ENCODE assay signal across 19 mouse cellular contexts in the genomic region with DNA sequence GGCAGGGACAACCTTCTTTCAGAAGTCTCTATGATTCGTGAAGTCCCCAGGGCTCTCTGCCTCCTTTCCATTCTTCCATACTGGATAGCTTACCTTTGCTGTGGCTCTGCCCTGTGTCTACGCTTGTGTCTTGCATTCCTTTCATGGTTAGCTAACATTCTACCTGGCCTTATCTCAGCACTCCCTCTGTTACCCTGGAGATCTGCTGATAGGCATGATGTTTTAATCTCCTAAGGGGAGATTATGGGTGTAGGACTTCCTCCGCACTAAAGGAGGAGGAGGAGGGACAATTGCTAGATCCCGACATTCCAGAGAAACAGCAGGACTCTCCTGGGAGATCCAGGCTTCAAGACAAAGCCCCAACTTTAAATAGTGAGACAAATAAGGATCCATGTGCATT.
A peak's percentile ranks its signal among the peaks of the same experiment; 100 is the strongest.
DNase-seq lines count a peak whose midpoint lies in the region; ATAC-seq and TF ChIP-seq lines count a peak whose summit lies in the region.
"Had no signal": no experiment of that assay in that cellular context is flagged by ENCODE, and none has a peak within 500 bp of the region (broad histone marks: within the 10 kb centered on the region; RNA-seq: fewer than 3 reads in every experiment).

No protein-coding gene starts in this region.

- no peak for ATAC-seq in embryonic facial prominence, embryonic 14.5 days (ENCODE audit: low read depth)
- no peak for ATAC-seq in kidney, embryonic 15.5 days (replicated peaks; ENCODE audit: low FRiP score)
- ATAC-seq in kidney, embryonic 14.5 days (ENCODE audit: low FRiP score, low TSS enrichment): no peak
- no peak for ATAC-seq in midbrain, embryonic 14.5 days (ENCODE audit: low FRiP score, low TSS enrichment)
- peak; percentile 78 for ATAC-seq in stomach, embryonic 14.5 days (ENCODE audit: insufficient number of reproducible peaks, insufficient read depth, low FRiP score, low read depth)
- ATAC-seq: forebrain, embryonic 16.5 days had no signal

- TF ChIP-seq POLR2A in cerebellum, adult 2 months (IDR thresholded peaks at IDR 0.05; ENCODE audit: borderline replicate concordance, insufficient read depth, low read length): no peak

- WGBS in embryonic facial prominence, embryonic 14.5 days: 45% methylated on average over 4 of the region's 4 CpGs
- WGBS in embryonic facial prominence, embryonic 10.5 days: 44% methylated on average over 4 of the region's 4 CpGs
- WGBS in kidney, embryonic 15.5 days: 62% methylated on average over 4 of the region's 4 CpGs
- 62% methylated on average over 4 of the region's 4 CpGs for WGBS in kidney, embryonic 14.5 days
- WGBS in midbrain, embryonic 10.5 days: 20% methylated on average over 4 of the region's 4 CpGs
- WGBS in midbrain, embryonic 14.5 days: 17% methylated on average over 4 of the region's 4 CpGs
- WGBS in stomach, embryonic 14.5 days: 50% methylated on average over 4 of the region's 4 CpGs
- WGBS in cerebellum, adult 2 months: 67% methylated on average over 4 of the region's 4 CpGs

- no peaks in the 10 kb centered on the region for H3K9me3 ChIP-seq in embryonic facial prominence, embryonic 14.5 days (ENCODE audit: control insufficient read depth, low read length)
- H3K9me3 ChIP-seq in embryonic facial prominence, embryonic 10.5 days: no peaks in the 10 kb centered on the region
- H3K9me3 ChIP-seq in kidney, embryonic 15.5 days (replicated peaks): no peaks in the 10 kb centered on the region
- no peaks in the 10 kb centered on the region for H3K9me3 ChIP-seq in kidney, embryonic 14.5 days (ENCODE audit: control insufficient read depth, low read length)
- no peaks in the 10 kb centered on the region for H3K9me3 ChIP-seq in midbrain, embryonic 10.5 days (replicated peaks)
- H3K9me3 ChIP-seq in midbrain, embryonic 14.5 days (ENCODE audit: control insufficient read depth, low read length): no peaks in the 10 kb centered on the region
- H3K9me3 ChIP-seq in stomach, embryonic 14.5 days (ENCODE audit: control insufficient read depth, low read depth, low read length): no peaks in the 10 kb centered on the region
- H3K9me3 ChIP-seq: embryonic facial prominence, embryonic 12.5 days; heart, embryonic 15.5 days; limb, embryonic 15.5 days; liver, embryonic 15.5 days; neural tube, embryonic 13.5 days had no signal

- TF ChIP-seq CTCF in cerebellum, adult 2 months (IDR thresholded peaks at IDR 0.05; ENCODE audit: borderline replicate concordance, insufficient read depth, low read depth, low read length): no peak

- no peak overlapping the region for H3K9ac ChIP-seq in embryonic facial prominence, embryonic 14.5 days (ENCODE audit: low read depth, low read length)
- H3K9ac ChIP-seq in kidney, embryonic 15.5 days: no peak overlapping the region
- no peak overlapping the region for H3K9ac ChIP-seq in kidney, embryonic 14.5 days (ENCODE audit: low read depth, low read length)
- no peak overlapping the region for H3K9ac ChIP-seq in midbrain, embryonic 14.5 days (replicated peaks; ENCODE audit: low read length)
- no peak overlapping the region for H3K9ac ChIP-seq in stomach, embryonic 14.5 days (replicated peaks; ENCODE audit: low read depth, low read length)
- H3K9ac ChIP-seq: embryonic facial prominence, embryonic 12.5 days; heart, embryonic 15.5 days; limb, embryonic 15.5 days; liver, embryonic 15.5 days; neural tube, embryonic 13.5 days had no signal

- H3K27me3 ChIP-seq in embryonic facial prominence, embryonic 14.5 days (replicated peaks; ENCODE audit: control insufficient read depth, insufficient read depth, low read length): no peaks in the 10 kb centered on the region
- H3K27me3 ChIP-seq in embryonic facial prominence, embryonic 10.5 days (replicated peaks; ENCODE audit: low read depth, poor library complexity, severe bottlenecking): no peaks in the 10 kb centered on the region
- no peaks in the 10 kb centered on the region for H3K27me3 ChIP-seq in kidney, embryonic 15.5 days
- H3K27me3 ChIP-seq in kidney, embryonic 14.5 days (ENCODE audit: control insufficient read depth, insufficient read depth, low read length): no peaks in the 10 kb centered on the region
- peaks cover 54% of the 10 kb centered on the region for H3K27me3 ChIP-seq in midbrain, embryonic 10.5 days (ENCODE audit: low read depth, poor library complexity, severe bottlenecking)
- H3K27me3 ChIP-seq in midbrain, embryonic 14.5 days (ENCODE audit: control insufficient read depth, insufficient read depth, low read length): no peaks in the 10 kb centered on the region
- H3K27me3 ChIP-seq in stomach, embryonic 14.5 days (ENCODE audit: control insufficient read depth, insufficient read depth, low read length): no peaks in the 10 kb centered on the region
- H3K27me3 ChIP-seq in cerebellum, adult 2 months (ENCODE audit: control insufficient read depth, insufficient read depth, low read length): no peaks in the 10 kb centered on the region
- H3K27me3 ChIP-seq: embryonic facial prominence, embryonic 12.5 days; heart, embryonic 15.5 days; limb, embryonic 15.5 days; liver, embryonic 15.5 days; neural tube, embryonic 13.5 days had no signal

- no peak overlapping the region for H3K4me3 ChIP-seq in embryonic facial prominence, embryonic 14.5 days (ENCODE audit: low read depth, low read length)
- H3K4me3 ChIP-seq in embryonic facial prominence, embryonic 10.5 days: no peak overlapping the region
- H3K4me3 ChIP-seq in kidney, embryonic 15.5 days (replicated peaks): no peak overlapping the region
- no peak overlapping the region for H3K4me3 ChIP-seq in kidney, embryonic 14.5 days (ENCODE audit: low read length)
- no peak overlapping the region for H3K4me3 ChIP-seq in midbrain, embryonic 10.5 days
- H3K4me3 ChIP-seq in midbrain, embryonic 14.5 days (replicated peaks; ENCODE audit: low read depth, low read length): no peak overlapping the region
- H3K4me3 ChIP-seq in stomach, embryonic 14.5 days (ENCODE audit: low read depth, low read length): no peak overlapping the region
- no peak overlapping the region for H3K4me3 ChIP-seq in cerebellum, adult 2 months (replicated peaks; ENCODE audit: insufficient read depth, low read depth, low read length)
- H3K4me3 ChIP-seq: embryonic facial prominence, embryonic 12.5 days; gastrocnemius, adult 2 months; heart, embryonic 15.5 days; limb, embryonic 15.5 days; liver, embryonic 15.5 days; neural tube, embryonic 13.5 days had no signal

- peak; percentile 8 for DNase-seq in embryonic facial prominence, embryonic 14.5 days (ENCODE audit: low spot score)
- DNase-seq in embryonic facial prominence, embryonic 10.5 days (ENCODE audit: low spot score): no peak
- DNase-seq in midbrain, embryonic 10.5 days (ENCODE audit: low spot score): peak; percentile 29
- no peak for DNase-seq in midbrain, embryonic 14.5 days
- no peak for DNase-seq in cerebellum, adult 2 months
- DNase-seq: adrenal gland, adult 8-10 months; cerebellum, adult 9-11 months; gastrocnemius, adult 2 months; layer of hippocampus, postnatal 36 days; right cerebral cortex, postnatal 14 days had no signal

- no peak overlapping the region for H3K27ac ChIP-seq in embryonic facial prominence, embryonic 14.5 days (replicated peaks; ENCODE audit: low read depth, low read length)
- no peak overlapping the region for H3K27ac ChIP-seq in embryonic facial prominence, embryonic 10.5 days (replicated peaks)
- 0 out of 2 replicates have a peak overlapping the region, but pooled peaks have one; percentile 7 for H3K27ac ChIP-seq in kidney, embryonic 15.5 days
- H3K27ac ChIP-seq in kidney, embryonic 14.5 days (ENCODE audit: low read depth, low read length): no peak overlapping the region
- peak overlapping the region; percentile 34 for H3K27ac ChIP-seq in midbrain, embryonic 10.5 days (replicated peaks)
- no peak overlapping the region for H3K27ac ChIP-seq in midbrain, embryonic 14.5 days (replicated peaks; ENCODE audit: low read depth, low read length)
- no peak overlapping the region for H3K27ac ChIP-seq in stomach, embryonic 14.5 days (ENCODE audit: low read length)
- H3K27ac ChIP-seq in cerebellum, adult 2 months (ENCODE audit: insufficient read depth, low read length): no peak overlapping the region
- H3K27ac ChIP-seq: embryonic facial prominence, embryonic 12.5 days; gastrocnemius, adult 2 months; heart, embryonic 15.5 days; limb, embryonic 15.5 days; liver, embryonic 15.5 days; neural tube, embryonic 13.5 days had no signal

- no peaks in the 10 kb centered on the region for H3K36me3 ChIP-seq in embryonic facial prominence, embryonic 14.5 days (ENCODE audit: control insufficient read depth, insufficient read depth, low read length)
- no peaks in the 10 kb centered on the region for H3K36me3 ChIP-seq in embryonic facial prominence, embryonic 10.5 days (replicated peaks)
- H3K36me3 ChIP-seq in kidney, embryonic 15.5 days: no peaks in the 10 kb centered on the region
- no peaks in the 10 kb centered on the region for H3K36me3 ChIP-seq in kidney, embryonic 14.5 days (ENCODE audit: control insufficient read depth, insufficient read depth, low read length)
- no peaks in the 10 kb centered on the region for H3K36me3 ChIP-seq in midbrain, embryonic 10.5 days
- H3K36me3 ChIP-seq in midbrain, embryonic 14.5 days (ENCODE audit: control insufficient read depth, insufficient read depth, low read length): no peaks in the 10 kb centered on the region; the same call in 1 of the 2 replicates
- no peaks in the 10 kb centered on the region for H3K36me3 ChIP-seq in stomach, embryonic 14.5 days (ENCODE audit: control insufficient read depth, insufficient read depth, low read length)
- H3K36me3 ChIP-seq: embryonic facial prominence, embryonic 12.5 days; heart, embryonic 15.5 days; limb, embryonic 15.5 days; liver, embryonic 15.5 days; neural tube, embryonic 13.5 days had no signal

- peaks cover 6% of the 10 kb centered on the region; the same call in 1 of the 2 replicates for H3K4me1 ChIP-seq in embryonic facial prominence, embryonic 14.5 days (ENCODE audit: control insufficient read depth, insufficient read depth, low read length)
- peaks cover 8% of the 10 kb centered on the region for H3K4me1 ChIP-seq in embryonic facial prominence, embryonic 10.5 days
- H3K4me1 ChIP-seq in kidney, embryonic 15.5 days: peaks cover 6% of the 10 kb centered on the region; the same call in 1 of the 2 replicates
- no peaks in the 10 kb centered on the region for H3K4me1 ChIP-seq in kidney, embryonic 14.5 days (ENCODE audit: control insufficient read depth, insufficient read depth, low read length)
- peaks cover 12% of the 10 kb centered on the region for H3K4me1 ChIP-seq in midbrain, embryonic 10.5 days
- H3K4me1 ChIP-seq in midbrain, embryonic 14.5 days (ENCODE audit: control insufficient read depth, insufficient read depth, low read length): peaks cover 5% of the 10 kb centered on the region; the same call in 1 of the 2 replicates
- peaks cover 6% of the 10 kb centered on the region; the same call in 1 of the 2 replicates for H3K4me1 ChIP-seq in stomach, embryonic 14.5 days (ENCODE audit: control insufficient read depth, insufficient read depth, low read length)
- no peaks in the 10 kb centered on the region for H3K4me1 ChIP-seq in cerebellum, adult 2 months (ENCODE audit: control insufficient read depth, insufficient read depth, low read length)
- H3K4me1 ChIP-seq: embryonic facial prominence, embryonic 12.5 days; limb, embryonic 15.5 days; liver, embryonic 15.5 days had no signal

- H3K4me2 ChIP-seq in embryonic facial prominence, embryonic 14.5 days (ENCODE audit: low read depth, low read length): no peak overlapping the region
- H3K4me2 ChIP-seq in kidney, embryonic 15.5 days: no peak overlapping the region
- no peak overlapping the region for H3K4me2 ChIP-seq in kidney, embryonic 14.5 days (replicated peaks; ENCODE audit: low read depth, low read length)
- no peak overlapping the region for H3K4me2 ChIP-seq in midbrain, embryonic 14.5 days (ENCODE audit: low read length)
- no peak overlapping the region for H3K4me2 ChIP-seq in stomach, embryonic 14.5 days (replicated peaks; ENCODE audit: low read depth, low read length)
- H3K4me2 ChIP-seq: embryonic facial prominence, embryonic 12.5 days; heart, embryonic 15.5 days; limb, embryonic 15.5 days; liver, embryonic 15.5 days; neural tube, embryonic 13.5 days had no signal

Comparison
In these comparisons a context has a peak if more than half of its experiments do, and no peak if none do; other contexts are left out.
1. DNase-seq: peak in embryonic facial prominence, embryonic 14.5 days (single experiment) and midbrain, embryonic 10.5 days (single experiment); none in embryonic facial prominence, embryonic 10.5 days (single experiment), midbrain, embryonic 14.5 days (single experiment) and cerebellum, adult 2 months (0 of 2).
2. H3K27ac ChIP-seq: peak in kidney, embryonic 15.5 days (single experiment) and midbrain, embryonic 10.5 days (single experiment); none in embryonic facial prominence, embryonic 14.5 days (single experiment), embryonic facial prominence, embryonic 10.5 days (single experiment), kidney, embryonic 14.5 days (single experiment), midbrain, embryonic 14.5 days (single experiment), stomach, embryonic 14.5 days (single experiment) and cerebellum, adult 2 months (single experiment).